Mouse (Mus musculus) cerebellum, adult 11 months (tissue): ENCODE data around the gene Dand5.
A peak's percentile ranks its signal among the peaks of the same experiment; 100 is the strongest.

Source experiments
- DNase-seq: peaks from one replicate; pipeline ENCODE4 v3.0.0; 2022

Dand5 gene

GRCm38 (mm10) chr8:84799136-84799931 lies 23.3 kb downstream of the Dand5 start:
- peak; percentile 61 for DNase-seq

- DNase-seq, result no peak
These were observed 24.0 kb downstream of the Dand5 start for GRCm38 (mm10) chr8:84798446-84799135.

- no peak for DNase-seq
These were observed 24.7 kb downstream of the Dand5 start for GRCm38 (mm10) chr8:84797971-84798370.

DNA sequence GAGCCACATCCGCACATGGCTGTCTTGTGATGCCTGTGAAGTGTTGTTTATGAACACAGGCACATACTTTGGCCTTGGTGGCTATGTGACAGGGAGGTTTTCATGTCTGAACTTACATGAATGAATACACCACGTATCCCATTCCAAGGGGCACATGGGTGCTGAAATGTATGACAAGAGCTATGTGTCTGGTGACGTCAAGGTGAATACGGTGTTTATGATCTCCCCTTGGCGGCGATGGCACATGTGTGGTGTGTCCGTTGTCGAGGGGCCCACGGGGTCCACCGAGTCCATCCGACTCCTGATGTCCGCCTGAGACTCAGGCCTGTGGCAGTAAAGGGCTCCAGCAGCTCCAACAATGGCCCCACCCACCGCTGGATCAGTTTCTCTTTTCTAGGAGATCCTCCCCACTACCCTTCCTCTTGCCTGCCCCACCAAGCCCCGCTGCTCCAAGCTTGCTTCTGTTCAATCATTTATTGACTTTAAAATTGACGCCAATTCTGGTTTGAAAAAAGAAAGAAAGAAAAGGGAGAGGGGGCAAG lies 25.3 kb downstream of the Dand5 start:
- DNase-seq, result peak; percentile 37

- peak; percentile 76 for DNase-seq
These were observed 28.1 kb downstream of the Dand5 start for GRCm38 (mm10) chr8:84794486-84794885.

- DNase-seq, result peak; percentile 59
These were observed 28.7 kb downstream of the Dand5 start for GRCm38 (mm10) chr8:84793791-84794485.

- DNase-seq, result peak; percentile 43
These were observed 29.5 kb downstream of the Dand5 start for GRCm38 (mm10) chr8:84793134-84793533.

DNA sequence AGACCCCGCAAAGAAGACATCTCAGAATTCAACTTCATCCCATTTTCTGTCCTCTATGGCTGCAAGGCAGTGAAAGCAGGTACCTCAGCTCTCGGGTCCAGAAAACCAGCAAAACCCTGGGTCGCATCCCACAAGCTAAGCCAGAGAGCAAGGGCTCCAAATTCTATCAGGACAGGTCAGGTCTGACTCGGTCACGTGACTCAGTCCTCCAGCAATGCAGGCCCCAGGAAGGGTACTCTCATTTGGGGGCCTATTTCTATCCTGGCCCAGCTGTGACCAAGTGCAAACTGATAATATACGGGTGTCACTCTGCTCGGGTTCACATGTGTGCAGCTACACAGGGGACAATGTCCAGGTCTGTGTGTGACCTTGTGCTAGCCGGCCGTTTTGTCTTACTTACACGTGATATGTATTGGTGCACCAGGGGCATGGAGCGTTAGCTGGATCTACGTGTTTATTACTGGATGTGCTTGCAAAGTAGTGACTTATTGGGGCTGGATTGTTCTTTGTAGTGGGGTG lies 30.1 kb downstream of the Dand5 start:
- DNase-seq, result no peak

DNA sequence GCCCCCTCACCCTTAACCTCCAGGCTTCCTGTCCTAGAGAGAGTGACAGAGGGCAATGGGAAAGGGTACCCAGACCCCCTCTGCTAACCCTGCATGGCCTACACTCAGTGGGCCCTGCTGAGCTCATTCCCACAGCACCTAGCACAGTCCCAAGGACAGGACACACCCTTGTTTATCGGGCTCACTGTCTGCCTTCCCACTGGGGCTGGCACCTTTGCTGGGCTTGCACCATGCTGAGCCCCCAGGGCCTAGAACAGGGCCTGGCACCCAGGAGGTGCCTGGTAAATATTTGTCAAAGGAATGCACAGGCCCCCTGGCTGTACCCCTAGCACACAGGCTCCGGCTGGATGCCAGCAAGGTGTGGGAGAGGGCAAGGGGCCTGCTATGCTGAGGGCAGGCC lies 32.1 kb downstream of the Dand5 start:
- DNase-seq, result peak; percentile 44

GRCm38 (mm10) chr8:84789855-84790486 lies 32.7 kb downstream of the Dand5 start:
- DNase-seq, result peak; percentile 75

DNA sequence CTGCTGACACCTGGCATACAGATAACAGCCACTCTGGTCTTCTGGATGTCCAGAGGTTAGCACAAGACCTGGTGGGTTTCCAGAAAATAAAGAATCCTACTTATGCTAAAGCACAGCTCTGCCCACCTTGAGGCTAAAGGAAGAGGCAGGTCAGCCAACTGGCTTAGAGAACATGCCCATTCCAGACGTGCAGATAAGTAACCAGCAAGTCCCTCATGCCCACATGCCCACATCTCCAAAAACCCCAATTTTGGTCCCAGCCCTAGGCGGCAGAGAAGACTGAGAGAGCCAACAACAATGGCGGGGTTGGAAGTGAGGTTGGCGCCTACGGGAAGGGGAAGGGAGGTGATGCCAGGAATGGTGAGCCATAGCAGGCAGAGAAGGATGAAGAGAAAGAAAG lies 33.3 kb downstream of the Dand5 start:
- DNase-seq, result no peak

- DNase-seq, result peak; percentile 47
These were observed 33.7 kb downstream of the Dand5 start for GRCm38 (mm10) chr8:84788896-84789295.

DNA sequence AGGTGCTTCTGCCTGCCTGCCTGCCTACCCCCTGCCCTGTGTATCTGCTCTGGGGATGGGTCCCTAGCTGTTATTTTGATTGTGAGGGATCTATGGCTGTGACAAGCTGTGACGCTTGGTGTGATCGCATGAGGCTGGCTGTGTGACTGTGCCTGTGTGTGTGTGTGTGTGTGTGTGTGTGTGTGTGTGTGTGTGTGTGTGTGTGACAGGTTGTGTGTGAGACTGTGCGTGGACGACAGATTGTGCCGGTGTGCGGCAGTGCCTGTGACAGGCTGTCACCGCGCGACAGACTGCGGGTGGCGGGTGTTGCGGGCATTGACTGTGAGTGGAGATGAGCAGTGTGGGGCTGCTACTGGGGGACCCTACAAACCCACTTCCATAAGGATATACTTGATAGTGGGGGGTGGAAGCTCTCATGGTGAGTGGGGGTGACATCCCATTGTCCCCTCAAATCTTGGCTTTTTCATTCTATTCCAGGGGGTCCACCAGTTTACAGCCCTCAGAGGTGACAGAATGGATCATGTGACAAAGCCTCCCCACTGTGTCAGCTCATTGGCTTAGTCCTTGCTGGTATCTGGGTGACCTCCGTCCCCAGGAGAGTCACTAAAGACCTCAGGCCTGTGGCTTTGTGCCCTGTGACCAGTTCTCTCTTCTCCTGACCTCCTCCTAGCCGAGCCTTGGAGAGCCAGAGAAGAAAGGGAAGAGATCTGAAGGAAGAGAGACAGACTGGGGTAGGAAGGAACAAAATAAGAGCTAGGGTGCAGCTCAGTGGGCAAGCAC lies 34.9 kb downstream of the Dand5 start:
- DNase-seq, result peak; percentile 69

DNA sequence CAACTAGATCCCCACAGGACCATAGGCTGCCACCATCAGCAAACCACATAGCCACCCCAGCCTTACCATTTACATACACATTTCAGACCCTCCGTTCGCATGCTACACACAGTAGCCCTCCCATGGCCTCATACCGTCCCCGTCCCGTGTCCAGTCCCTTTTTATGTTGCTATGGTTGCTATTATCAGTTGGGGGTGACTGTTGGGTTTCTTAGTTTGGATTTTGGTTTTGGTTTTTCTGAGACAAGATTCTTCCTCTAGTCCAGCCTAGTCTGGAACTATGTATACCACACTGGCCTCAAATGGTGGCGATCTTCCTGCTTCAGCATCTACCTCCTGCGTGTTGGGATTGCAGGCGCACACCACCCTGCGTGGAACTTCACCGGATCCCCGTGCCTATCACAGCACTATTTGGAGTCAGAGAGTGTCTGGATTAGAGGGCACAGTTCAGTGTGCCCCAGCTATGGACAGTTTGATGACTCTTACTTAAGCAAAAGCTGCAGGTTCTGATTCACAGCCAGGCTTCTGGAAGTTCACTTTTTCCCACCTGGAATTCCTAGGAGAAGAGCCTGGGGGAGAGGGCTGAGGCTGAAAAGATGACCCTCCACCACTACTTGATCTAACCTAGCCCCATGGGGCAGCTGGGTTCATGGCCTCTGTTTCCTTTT lies 35.7 kb downstream of the Dand5 start:
- no peak for DNase-seq

DNA sequence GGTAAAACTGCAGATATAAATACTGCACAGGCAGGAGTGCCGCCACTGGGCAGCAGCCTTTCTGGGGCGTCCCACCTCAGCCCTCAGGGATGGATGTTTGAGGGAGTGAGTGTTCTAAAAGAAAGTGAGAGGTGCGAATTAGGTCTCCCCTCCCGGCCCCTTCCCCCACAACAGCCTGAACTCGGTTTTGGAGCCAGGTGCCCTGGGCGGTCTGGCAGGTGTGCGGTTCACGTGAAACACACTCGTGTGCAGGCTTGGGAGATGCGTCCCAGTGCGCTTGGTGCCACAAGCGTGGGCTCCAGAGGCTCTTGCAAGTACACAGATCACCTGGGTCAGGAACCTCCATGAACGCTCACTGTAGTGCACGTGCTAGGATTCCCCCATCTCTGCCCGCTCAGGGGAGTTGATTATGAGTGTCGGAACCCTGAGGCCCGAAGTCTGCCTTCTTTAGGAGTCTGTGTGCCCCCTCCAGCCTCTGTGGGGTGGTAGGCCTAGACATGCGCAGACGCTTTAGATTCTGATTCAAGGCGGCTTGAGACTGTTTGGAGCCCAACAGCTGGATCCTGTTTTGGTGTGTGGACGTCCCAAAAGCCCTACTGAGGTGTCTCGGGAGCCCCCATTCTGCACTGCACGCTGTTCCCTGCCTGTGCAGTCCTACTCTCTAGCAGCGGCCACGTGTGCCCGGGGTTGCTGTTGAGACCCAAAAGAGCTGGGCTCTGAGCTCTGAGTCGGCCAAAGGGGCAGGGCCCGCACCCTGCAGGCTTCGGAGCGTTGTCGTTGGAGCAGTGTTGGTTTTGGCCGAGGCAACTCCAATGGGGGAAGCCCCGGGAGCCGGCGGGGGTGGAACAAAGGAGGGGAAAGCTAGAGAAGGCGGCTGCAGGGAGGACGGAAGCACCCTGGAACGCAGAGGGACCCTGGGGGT lies 36.6 kb downstream of the Dand5 start:
- peak; percentile 56 for DNase-seq

DNA sequence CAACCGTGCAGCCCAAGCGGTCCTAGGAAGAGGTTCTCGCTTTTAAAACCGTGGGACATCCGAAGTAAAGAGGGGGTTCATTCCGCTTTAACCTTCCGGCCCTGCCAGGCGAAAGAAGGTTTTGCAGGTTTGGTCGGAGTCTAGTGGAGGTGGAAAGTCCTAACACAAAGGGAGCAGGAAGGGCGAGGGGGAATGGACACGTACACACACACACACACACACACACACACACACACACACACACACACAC lies 37.2 kb downstream of the Dand5 start:
- peak; percentile 29 for DNase-seq

DNA sequence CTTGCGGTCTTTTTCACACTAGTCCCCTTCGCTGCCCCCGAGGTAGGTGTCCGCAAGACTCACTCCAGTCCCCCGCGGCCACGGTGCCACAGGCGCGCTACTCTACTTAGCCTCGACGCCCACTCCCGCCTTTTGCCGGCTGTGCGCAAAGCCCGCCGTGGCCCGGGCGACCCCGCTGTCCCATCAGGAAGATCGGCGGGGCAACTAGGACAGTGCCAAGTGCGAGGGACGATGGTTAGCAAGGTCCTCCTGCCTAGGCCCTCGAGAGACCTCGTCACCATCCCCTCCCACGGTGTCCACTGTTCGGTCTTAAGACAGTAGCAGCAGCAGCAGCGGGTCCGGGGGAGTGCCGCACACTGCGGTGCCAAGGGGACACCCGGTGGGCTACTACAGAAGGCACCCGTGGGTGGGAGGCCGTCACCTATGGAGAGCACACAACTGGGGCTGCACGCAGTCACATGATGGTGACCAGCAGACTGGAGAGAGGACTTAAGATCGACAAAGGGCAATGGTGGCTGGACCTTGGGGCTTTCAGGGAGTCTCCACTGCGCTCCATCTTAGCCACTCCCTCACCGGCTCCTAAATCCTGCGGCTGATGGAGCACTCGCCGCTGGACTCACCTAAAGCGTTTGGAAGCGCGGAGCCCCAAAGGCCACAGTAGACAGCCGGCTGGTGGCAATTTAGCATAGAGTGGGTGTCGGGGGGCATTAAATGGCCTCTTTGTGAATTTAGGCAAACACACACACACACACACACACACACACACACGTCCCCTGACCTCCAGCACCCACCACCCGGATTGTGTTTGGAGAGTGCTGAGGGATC lies 37.7 kb downstream of the Dand5 start:
- peak; percentile 59 for DNase-seq

DNA sequence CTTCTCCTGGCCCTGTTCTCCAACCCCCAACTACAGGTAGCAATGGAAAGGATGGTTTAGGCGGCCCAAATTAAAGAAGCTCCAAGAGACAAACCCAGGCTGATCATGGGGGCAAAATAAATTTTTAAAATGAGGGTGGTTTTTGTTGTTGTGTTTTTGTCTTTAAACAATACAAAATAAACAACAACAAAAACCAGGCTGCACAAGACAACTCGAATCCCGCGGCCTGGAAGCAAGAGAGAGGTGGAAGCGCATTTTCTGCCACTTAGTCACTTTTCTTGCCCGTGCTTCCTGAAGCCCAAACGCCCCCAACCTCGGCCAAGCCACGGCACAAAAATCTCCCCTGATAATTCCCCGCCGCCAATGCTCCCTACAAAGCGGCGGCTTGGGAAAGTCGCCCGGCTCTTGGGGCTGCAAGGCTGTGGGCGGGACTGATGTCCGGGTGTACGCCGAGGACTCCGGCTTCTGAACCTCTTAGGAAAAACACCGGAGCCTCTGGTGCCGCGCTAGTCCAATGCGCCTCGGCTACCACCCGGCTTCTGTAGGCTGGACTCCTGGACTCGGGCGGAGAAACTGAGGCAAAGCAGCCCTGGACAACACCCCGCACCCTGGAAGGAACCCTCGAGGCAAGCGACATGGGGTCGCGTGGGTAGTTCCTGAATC lies 38.6 kb downstream of the Dand5 start:
- peak; percentile 66 for DNase-seq
